Mouse (Mus musculus) gonadal fat pad, adult 2 months (tissue): ENCODE data around the gene Pkn1. TPM values are rescaled to one million over a fixed set of nuclear protein-coding genes. Genes with fewer than 3 reads are reported as not detected.

Experiments used
- DNase-seq: peaks from one replicate; pipeline ENCODE4 v3.0.0-alpha.2; 2012; ENCODE audit warnings: low read depth
- polyA plus RNA-seq: library from polyadenylated mRNA; depleted of rRNA; stranded (reverse); fragments of >200 nt; gene quantifications from 2 replicates; pipeline ENCODE4 v1.2.3, GENCODE M21; 2012

Gene Pkn1
- polyA plus RNA-seq, 1 experiment: 63.3 TPM

GRCm38 (mm10) chr8:83653662-83654017, 45.3 kb downstream of the Pkn1 start:
- DNase-seq: no peak

GRCm38 (mm10) chr8:83652744-83653661, 46.0 kb downstream of the Pkn1 start:
- DNase-seq: no peak

GRCm38 (mm10) chr8:83652030-83652743, 46.8 kb downstream of the Pkn1 start, which contains the start of gene Gipc1:
Gene Gipc1, plus strand, starts transcription at chr8:83652677.
- DNase-seq: peak; percentile 74

- no peak for DNase-seq
Measured at GRCm38 (mm10) chr8:83649699-83650098, 49.3 kb downstream of the Pkn1 start.

GRCm38 (mm10) chr8:83648031-83648430, 50.9 kb downstream of the Pkn1 start:
- no peak for DNase-seq

- DNase-seq: no peak
Measured at GRCm38 (mm10) chr8:83647511-83647910, 51.5 kb downstream of the Pkn1 start.

- DNase-seq: no peak
Measured at GRCm38 (mm10) chr8:83639649-83640048, 59.3 kb downstream of the Pkn1 start.

GRCm38 (mm10) chr8:83638856-83639255, 60.1 kb downstream of the Pkn1 start:
- no peak for DNase-seq

GRCm38 (mm10) chr8:83632083-83632707, 66.8 kb downstream of the Pkn1 start:
- DNase-seq: no peak

GRCm38 (mm10) chr8:83625676-83626299, 73.2 kb downstream of the Pkn1 start:
- no peak for DNase-seq

- DNase-seq: no peak
Measured at GRCm38 (mm10) chr8:83624739-83625138, 74.2 kb downstream of the Pkn1 start.

- DNase-seq: no peak
Measured at GRCm38 (mm10) chr8:83623549-83623948, 75.4 kb downstream of the Pkn1 start.

GRCm38 (mm10) chr8:83622389-83622989, 76.5 kb downstream of the Pkn1 start:
- DNase-seq: no peak

- no peak for DNase-seq
Measured at GRCm38 (mm10) chr8:83621691-83622388, 77.1 kb downstream of the Pkn1 start.

GRCm38 (mm10) chr8:83619568-83620285, 79.3 kb downstream of the Pkn1 start:
- DNase-seq: peak; percentile 83

GRCm38 (mm10) chr8:83618566-83618965, 80.4 kb downstream of the Pkn1 start:
- DNase-seq: no peak

- DNase-seq: no peak
Measured at GRCm38 (mm10) chr8:83617111-83617510, 81.9 kb downstream of the Pkn1 start.

- no peak for DNase-seq
Measured at GRCm38 (mm10) chr8:83616625-83617024, 82.4 kb downstream of the Pkn1 start.
